Mouse (Mus musculus) olfactory bulb, adult 2 months (tissue): ENCODE measurements around the gene Atn1. TPM values are rescaled to one million over a fixed set of nuclear protein-coding genes. Genes with fewer than 3 reads are reported as not detected.

Source experiments
- H3K27ac ChIP-seq: fragments of 200-500 bp; 2 replicates; pipeline ENCODE4 v1.5.1; 2012; ENCODE audit warnings: low read depth, low read length; ENCODE audit not compliant: insufficient read depth
- H3K4me1 ChIP-seq: fragments of 200-500 bp; 2 replicates; pipeline ENCODE4 v1.6.1; 2012; ENCODE audit warnings: low read length; ENCODE audit not compliant: control insufficient read depth, insufficient read depth
- H3K4me3 ChIP-seq: fragments of 200-500 bp; 2 replicates; pipeline ENCODE4 v1.5.1; 2012; ENCODE audit warnings: mild to moderate bottlenecking, low read depth, low read length, moderate library complexity; ENCODE audit not compliant: insufficient read depth
- CTCF ChIP-seq: fragments of 200-500 bp; IDR thresholded peaks from 2 replicates; pipeline ENCODE4 v1.5.1; 2012; ENCODE audit warnings: low read depth, mild to moderate bottlenecking, low read length, moderate library complexity; ENCODE audit not compliant: insufficient read depth
- POLR2A ChIP-seq: fragments of 200-500 bp; IDR thresholded peaks from 2 replicates; pipeline ENCODE4 v1.6.1; 2012; ENCODE audit warnings: mild to moderate bottlenecking, low read depth, low read length, moderate library complexity; ENCODE audit not compliant: insufficient read depth
- WGBS: fragments of 180-500 bp; shearing (Covaris S2); methylation state at CpG from one replicate; pipeline ENCODE4 v1.1.7; 2018; 5-methylcytosine and 5-hydroxymethylcytosine counted together
- polyA plus RNA-seq: library from polyadenylated mRNA; stranded (reverse); fragments of >200 nt; gene quantifications from 2 replicates; pipeline ENCODE4 v1.2.4, GENCODE M21; 2012; ENCODE audit warnings: low replicate concordance; ENCODE audit not compliant: missing spikeins, insufficient read depth, insufficient read length

Atn1 gene
- polyA plus RNA-seq, 1 experiment = not detected

DNA sequence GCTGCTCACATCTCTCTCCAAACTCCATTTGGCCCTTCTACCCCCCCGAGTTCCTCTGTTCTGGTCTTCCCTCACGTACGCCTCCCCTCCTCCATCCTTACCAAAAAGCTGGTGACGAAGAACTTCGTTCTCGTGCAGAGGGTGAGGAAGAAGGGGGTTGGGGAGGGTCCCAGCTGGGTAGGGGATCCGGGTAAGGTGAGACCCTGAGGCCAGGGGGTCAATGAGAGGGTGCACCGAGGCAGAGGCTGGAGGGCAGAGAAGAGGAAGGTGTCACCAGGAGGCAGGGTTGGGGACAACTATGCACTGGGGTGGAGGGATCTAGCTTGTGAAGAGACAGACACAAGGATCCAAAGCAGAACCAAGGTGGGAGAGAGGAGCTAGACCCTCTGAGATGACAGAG lies 12.7 kb downstream of the Atn1 start:
- Histone ChIP-seq H3K4me3 (no peak overlapping the region), H3K4me1 (peaks cover 54% of the 10 kb centered on the region), H3K27ac (no peak overlapping the region)
- 87% methylated on average over 8 of the region's 8 CpGs for WGBS
- TF ChIP-seq POLR2A = no peak
- TF ChIP-seq CTCF = no peak

DNA sequence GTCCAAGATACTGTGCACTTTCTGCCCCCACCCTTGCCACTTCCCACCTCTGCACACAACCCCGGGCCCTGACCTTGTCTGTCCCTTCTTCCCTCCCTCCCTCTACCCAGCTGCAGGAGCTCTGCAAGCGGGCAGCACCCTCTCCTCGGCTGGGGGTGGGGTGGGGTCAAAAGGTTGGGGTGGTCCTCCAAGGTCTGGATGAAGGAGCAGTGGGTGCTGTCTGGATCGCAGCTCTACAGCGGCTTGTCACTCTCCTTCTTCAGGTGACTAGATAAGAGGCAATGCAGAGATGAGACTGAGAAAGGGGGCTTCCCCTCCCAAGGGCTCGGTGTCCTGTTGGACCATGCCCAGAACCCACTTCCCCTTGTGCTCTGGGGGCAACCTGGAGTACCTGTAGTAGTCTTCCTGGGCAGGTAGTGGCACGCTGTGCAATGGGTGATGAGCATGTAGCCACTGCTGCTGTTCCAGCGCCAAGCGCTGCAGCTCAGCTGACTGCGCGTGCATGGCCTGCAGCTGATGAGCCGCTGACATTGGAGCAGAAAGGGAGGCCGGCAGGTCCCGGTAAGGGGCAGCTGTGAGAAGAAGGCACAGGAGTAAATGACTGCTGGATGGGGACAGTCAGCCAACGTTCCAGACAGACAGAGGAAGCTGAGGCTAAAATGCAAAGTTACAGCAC lies 13.3 kb downstream of the Atn1 start:
- no peak for TF ChIP-seq CTCF
- peaks cover 58% of the 10 kb centered on the region for H3K4me1 ChIP-seq
- WGBS = 91% methylated on average over 15 of the region's 15 CpGs

GRCm38 (mm10) chr6:124741842-124742241 lies 14.5 kb downstream of the Atn1 start:
- TF ChIP-seq CTCF (no peak), POLR2A (no peak)
- peak overlapping the region; percentile 12; the same call in 1 of the 2 replicates for H3K4me3 ChIP-seq
- peaks cover 47% of the 10 kb centered on the region for H3K4me1 ChIP-seq
- peak overlapping the region; percentile 92 for H3K27ac ChIP-seq
- WGBS = 69% methylated on average over 3 of the region's 3 CpGs

More for the DNA sequence above, 13.3 kb downstream of the Atn1 start:
- H3K4me3 ChIP-seq = no peak overlapping the region
- no peak overlapping the region for H3K27ac ChIP-seq

DNA sequence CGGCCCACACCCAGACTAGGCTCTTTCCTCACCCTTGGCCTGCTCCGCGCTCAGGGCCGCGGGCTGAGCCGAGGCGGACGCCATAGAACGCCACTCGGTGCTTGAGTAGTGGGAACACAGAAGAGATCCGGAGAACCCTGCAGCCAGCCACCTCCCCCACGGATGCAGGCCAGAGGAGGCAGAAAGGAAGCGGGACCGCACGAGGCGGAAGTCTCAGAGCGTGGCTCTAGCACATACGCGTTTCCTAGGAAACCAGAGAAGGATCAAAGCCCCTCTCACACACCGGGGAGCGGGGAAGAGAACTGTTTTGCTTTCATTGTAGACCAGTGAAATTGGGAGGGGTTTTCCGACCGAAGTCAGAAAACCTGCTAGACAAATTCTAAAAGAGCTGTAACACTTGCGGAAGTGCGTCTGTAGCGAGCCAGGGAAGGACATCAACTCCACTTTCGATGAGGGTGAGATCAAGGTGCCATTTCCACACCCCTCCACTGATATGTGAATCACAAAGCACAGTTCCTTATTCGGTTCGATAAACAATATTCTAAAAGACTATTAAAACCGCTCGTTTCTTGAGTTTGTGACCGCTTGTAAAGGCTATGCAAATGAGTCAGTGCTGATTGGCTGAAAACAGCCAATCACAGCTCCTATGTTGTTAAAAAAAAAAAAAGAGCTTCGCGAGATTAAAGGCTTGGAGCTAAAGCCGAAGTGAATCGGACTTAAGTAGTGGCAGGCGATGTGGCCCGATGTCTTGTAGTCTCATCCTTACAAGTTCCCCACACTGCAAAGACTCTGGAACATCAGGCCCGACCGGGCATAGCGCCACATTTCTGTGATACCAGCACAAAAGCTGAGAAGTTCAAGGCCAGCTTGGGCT lies 15.2 kb downstream of the Atn1 start, which contains the start of gene Grcc10:
Gene Grcc10, minus strand, starts transcription at position 487 of the 874 bp plus-strand sequence.
- WGBS = under 1% methylated on average over 41 of the region's 41 CpGs
- Histone ChIP-seq H3K4me1 (peaks cover 40% of the 10 kb centered on the region), H3K27ac (peak within 1 kb of the TSS; percentile 92), H3K4me3 (peak within 1 kb of the TSS; percentile 63)
- peak; percentile 30; the same call in 1 of the 2 replicates for TF ChIP-seq CTCF
- peak; percentile 24; the same call in 1 of the 2 replicates for TF ChIP-seq POLR2A

DNA sequence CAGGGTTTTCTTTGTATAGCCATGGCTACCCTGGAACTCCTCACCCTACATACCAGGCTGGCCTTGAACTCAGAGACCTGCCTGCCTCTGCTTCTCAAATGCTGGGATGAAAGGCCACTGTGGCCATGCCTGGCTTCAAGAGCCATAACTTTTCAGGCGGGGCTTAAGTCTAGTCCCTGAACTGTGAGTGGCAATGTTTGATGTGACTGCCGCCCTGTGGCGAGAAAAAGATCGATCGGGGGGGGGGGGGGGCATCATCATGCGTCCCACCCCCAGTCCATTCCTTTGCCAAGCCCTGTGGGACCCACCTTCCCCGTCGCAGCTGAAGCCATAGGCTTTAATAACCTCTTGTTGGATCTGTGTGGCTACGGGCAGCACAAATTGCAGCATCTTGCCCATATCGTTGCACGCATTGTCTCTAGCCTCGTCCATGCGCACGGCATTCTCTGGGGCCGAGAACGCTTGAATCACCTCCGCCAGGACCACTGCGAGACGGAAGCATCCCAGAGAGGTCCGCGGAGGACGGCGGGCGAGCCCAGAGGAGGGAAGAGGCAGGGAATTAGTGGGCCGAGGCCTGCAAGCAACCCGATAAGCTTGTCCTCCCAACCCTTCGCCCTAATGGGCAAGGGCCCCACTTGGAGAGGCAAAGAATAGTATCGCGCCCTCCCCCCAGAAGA lies 16.0 kb downstream of the Atn1 start:
- under 1% methylated on average over 29 of the region's 29 CpGs for WGBS

GRCm38 (mm10) chr6:124739231-124739796 lies 17.0 kb downstream of the Atn1 start:
- TF ChIP-seq POLR2A (no peak), CTCF (no peak)
- H3K4me1 ChIP-seq = peaks cover 28% of the 10 kb centered on the region
- H3K27ac ChIP-seq = no peak overlapping the region
- H3K4me3 ChIP-seq = no peak overlapping the region
- 69% methylated on average over 10 of the region's 10 CpGs for WGBS

More for the DNA sequence above, 16.0 kb downstream of the Atn1 start:
- Histone ChIP-seq H3K27ac (peak overlapping the region; percentile 92), H3K4me3 (peak overlapping the region; percentile 63), H3K4me1 (peaks cover 37% of the 10 kb centered on the region)
- TF ChIP-seq POLR2A (no peak), CTCF (no peak)

GRCm38 (mm10) chr6:124738511-124739023 lies 17.8 kb downstream of the Atn1 start, which contains the start of gene Ptpn6:
Gene Ptpn6 (minus strand): TSS chr6:124738714.
- Histone ChIP-seq H3K27ac (no peak within 1 kb of the TSS), H3K4me3 (no peak within 1 kb of the TSS), H3K4me1 (peaks cover 25% of the 10 kb centered on the region)
- TF ChIP-seq POLR2A (no peak), CTCF (no peak)
- 40% methylated on average over 15 of the region's 15 CpGs for WGBS

GRCm38 (mm10) chr6:124737040-124737439 lies 19.3 kb downstream of the Atn1 start:
- TF ChIP-seq POLR2A (no peak), CTCF (no peak)
- Histone ChIP-seq H3K4me1 (peaks cover 23% of the 10 kb centered on the region), H3K4me3 (no peak overlapping the region), H3K27ac (no peak overlapping the region)
- WGBS = 86% methylated on average over 11 of the region's 11 CpGs
